Mouse (Mus musculus) B cell, adult 2 months (primary cell): Measurements from ENCODE around the gene Eif5a2.

ENCODE experiments used
- DNase-seq, 2 experiments: peaks; one replicate each; pipeline ENCODE4 v3.0.0; 2022

Gene Eif5a2

DNA sequence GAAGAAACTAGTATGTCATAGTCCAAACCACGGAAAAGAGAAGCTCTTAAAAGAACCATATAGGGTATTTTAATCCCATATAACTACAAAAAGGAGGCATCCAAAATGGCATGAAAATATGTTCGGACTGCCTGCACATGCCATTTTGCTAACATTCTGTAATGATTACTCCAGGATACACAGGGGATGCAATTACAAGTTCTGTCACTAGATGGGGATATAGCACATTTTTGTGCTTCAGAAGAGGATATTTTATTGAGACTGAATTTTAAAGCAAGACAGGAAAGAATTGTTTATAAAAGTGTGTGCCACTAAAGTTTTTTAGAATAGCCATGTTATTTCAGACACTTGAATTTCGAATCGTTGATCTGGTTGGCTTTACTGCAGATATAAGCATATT is 33.3 kb downstream of the Eif5a2 start:
- DNase-seq, result peak; percentile 18 to 31

DNA sequence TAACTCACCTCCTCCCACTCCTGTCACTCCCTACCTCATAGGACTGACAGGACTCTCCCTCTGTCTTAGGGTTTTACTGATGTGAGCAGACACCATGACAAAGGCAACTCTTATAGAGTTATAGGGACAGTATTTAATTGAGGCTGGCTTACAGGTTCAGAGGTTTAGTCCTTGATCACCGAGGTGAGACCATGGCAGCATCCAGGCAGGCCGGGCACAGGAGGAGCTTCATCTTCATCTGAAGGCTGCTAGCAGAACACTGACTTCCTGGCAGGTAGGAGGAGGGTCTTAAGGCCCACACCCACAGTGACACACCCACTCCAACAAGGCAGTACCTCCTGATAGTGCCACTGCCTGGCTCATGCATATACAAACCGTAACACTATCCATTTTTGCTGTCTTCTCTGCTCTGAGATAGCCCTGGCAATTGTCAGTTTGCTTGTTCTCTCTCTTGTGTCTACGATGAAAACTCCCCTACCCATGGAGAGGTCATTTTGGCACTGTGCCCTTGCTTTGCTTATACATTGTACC is 35.0 kb downstream of the Eif5a2 start:
- no peak for DNase-seq

DNA sequence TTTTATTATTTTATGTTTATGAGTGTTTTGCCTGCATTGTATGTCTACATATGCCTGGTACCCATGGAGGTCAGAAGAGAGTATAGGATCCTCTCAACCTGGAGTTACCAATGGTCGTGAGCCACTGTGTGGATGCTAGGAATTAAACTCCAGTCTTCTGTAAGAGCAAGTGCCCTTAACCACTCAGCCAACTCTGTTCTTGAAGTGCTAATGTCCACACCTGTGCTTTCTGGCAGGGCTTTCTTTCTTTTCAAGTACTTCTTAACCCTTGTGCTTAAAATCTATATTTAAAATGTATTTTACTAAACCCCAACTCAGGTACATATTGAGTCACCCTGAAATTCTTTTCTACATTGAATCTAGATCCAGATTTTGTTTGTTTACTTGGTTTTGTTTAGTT is 45.2 kb downstream of the Eif5a2 start:
- no peak for DNase-seq

DNA sequence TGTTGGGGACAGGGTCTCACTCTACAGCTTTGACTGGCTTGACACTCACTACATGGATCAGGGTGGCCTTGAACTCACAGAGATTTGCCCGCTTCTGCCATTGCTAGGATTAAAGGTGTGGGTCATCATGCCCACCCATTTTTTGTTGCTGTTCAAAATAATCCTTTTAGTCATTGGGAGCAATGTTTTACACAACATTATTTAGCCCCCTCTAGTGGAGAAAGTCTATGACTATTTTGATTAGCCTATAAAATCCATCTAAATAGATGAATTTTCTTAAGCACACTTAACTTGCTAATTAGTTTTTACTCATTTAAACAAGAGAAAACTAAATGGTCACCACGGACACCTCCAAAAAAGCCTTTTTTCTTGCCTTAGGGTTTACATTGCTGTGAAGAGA is 46.5 kb downstream of the Eif5a2 start:
- DNase-seq, result no peak

DNA sequence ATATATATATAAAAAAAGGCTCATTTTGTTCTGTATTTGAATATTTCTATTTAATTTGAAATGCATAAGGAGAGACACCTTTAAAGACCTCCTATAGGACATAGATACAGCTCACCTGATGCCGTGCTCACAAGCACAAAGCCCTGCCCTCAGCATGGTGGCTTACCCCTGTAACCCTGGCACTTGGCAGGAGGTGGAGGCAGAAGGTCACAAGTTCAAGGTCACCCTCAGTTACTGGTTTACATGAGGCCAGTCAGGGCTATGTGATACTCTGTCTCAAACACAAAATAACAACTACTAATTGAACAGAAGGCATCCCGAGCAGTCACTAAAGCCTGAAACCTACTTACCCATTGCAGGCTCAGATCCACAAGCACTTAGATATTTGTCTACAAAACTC is 48.4 kb downstream of the Eif5a2 start:
- DNase-seq, result no peak

DNA sequence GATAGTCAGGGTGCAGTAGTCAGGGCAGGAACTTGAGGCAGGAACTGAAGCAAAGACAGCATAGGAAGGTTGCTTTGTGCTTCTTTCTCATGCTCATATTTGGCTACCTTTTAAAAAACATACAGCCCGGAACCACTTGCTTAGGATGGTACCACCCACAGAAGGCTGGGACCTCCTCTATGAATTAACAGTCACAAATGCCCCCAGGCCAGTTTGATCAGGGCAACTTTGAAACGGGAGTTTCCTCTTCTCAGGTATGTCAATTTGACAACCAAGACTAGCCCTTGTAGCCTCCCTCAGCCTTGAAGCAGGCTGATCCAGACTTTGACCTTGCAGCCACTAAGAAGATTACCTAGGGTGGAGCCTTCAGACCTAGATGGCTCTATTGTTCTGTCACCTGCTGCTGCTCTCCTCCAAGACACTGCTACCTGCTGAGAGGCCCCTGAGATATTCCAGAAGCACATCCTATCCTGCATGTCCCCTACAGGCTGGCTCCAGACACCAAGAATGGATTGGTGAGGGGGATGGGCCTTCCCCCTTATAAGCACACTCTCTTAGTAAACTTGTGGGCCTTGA is 55.8 kb downstream of the Eif5a2 start:
- no peak for DNase-seq

DNA sequence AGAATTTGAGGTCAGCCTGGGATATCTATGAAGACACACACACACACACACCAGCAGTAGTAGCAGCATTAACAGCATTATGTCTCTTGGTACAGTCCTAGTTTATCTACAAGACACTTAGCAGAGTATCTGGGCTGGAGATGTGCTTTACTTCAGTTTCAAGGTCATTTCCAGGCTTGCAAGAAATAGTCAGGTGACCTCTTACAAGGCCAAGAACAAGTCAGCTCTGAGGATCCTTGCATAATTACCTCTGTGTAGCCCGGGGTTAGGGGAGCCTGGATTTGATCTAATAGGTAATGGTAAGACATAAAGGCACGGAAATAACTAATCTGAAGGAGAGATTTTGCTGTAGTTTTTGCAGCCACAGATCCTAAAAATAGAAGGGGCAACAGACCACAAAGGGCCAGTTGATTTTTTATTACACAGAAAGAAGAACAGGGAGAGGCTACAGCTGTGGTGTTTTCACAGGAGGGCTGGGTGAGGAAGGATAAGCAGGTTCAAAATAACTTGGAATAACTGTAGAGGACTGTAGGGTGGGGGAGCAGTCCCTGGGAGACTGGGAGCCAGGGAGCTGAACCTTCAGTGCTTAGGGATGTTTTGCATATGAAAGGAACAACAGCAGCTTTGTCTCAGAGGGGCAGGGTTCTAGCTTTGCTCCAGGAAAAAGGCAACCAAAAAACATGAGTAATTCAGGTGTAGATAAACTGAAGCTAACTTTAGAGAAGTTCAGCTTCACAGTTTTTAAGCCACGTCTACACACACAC is 61.0 kb downstream of the Eif5a2 start:
- no peak for DNase-seq

DNA sequence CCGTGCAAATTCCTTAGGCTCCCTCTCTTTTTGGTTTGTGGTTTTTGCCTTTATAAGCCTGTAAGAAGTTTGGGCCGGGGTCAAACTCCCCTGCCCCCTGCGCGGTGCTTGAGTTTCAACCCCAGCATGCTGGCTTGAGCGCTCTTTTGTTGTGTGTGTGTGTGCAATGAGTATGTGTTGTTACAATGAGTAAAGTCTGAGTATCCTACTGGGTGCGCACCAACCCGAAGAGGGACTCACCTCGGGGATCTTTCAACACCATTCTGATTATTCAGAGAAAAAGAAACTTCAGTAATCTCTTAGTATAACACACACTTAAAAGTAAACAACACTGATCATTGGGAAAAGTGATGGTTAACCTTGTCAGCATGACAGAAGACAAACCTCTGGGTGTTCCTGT is 62.2 kb downstream of the Eif5a2 start:
- no peak for DNase-seq

DNA sequence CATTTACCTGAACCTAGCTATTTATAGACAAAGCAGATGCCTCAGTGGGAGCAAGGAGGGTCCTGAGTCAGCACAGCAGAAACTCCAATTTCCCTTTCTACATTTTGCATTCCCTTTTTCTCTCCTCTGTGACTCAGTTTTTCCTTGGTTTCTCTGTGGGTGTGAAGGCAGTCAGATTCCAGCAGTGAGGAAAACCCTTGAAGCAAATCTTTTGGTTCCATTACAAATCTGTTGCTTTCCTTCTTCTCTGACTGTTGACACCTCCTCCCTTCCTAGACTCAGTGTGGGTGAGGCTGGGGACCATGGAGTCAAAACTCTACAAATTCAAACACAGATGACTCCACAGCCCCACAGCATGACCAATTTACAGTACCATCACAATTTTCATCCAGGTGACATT is 66.0 kb downstream of the Eif5a2 start:
- DNase-seq, result no peak
